Mouse (Mus musculus) ES-Bruce4 (cell line): ENCODE measurements around the gene A4galt. TPM values are rescaled to one million over a fixed set of nuclear protein-coding genes. Genes with fewer than 3 reads are reported as not detected.
A peak's percentile ranks its signal among the peaks of the same experiment; 100 is the strongest.
"Not testable (repeated sequence)": the region's sequence is repeated elsewhere in the genome, so short reads cannot be mapped to it uniquely, and the experiment has no call there.

ENCODE experiments used
- H3K27ac ChIP-seq: 2 replicates; pipeline ENCODE4 v1.5.1; 2012; ENCODE audit warnings: low read length, inconsistent platforms; ENCODE audit not compliant: insufficient read depth
- H3K27me3 ChIP-seq: 2 replicates; pipeline ENCODE4 v1.6.1; 2012; ENCODE audit warnings: mild to moderate bottlenecking, low read length, inconsistent platforms; ENCODE audit not compliant: control insufficient read depth, poor library complexity, insufficient read depth, severe bottlenecking
- H3K36me3 ChIP-seq: 2 replicates; pipeline ENCODE4 v1.6.1; 2012; ENCODE audit warnings: inconsistent platforms, mild to moderate bottlenecking, low read length, moderate library complexity; ENCODE audit not compliant: control insufficient read depth, poor library complexity, insufficient read depth, severe bottlenecking
- H3K4me1 ChIP-seq: one replicate; pipeline ENCODE4 v1.8.1; 2011; ENCODE audit warnings: low read length; ENCODE audit not compliant: control insufficient read depth, insufficient read depth
- H3K4me3 ChIP-seq: 2 replicates; pipeline ENCODE4 v1.5.1; 2011; ENCODE audit warnings: low read depth, mild to moderate bottlenecking, low read length
- H3K9ac ChIP-seq: 2 replicates; pipeline ENCODE4 v1.6.1; 2012; ENCODE audit warnings: low read depth, mild to moderate bottlenecking, inconsistent platforms; ENCODE audit not compliant: poor library complexity, severe bottlenecking
- H3K9me3 ChIP-seq: replicated peaks from 2 replicates; pipeline ENCODE4 v1.6.1; 2012; ENCODE audit warnings: mild to moderate bottlenecking, low read length, inconsistent platforms; ENCODE audit not compliant: control insufficient read depth, poor library complexity, insufficient read depth, severe bottlenecking
- CTCF ChIP-seq: IDR thresholded peaks from one replicate; pipeline ENCODE4 v1.8.1; 2011; ENCODE audit warnings: low read depth, low read length
- EP300 ChIP-seq: IDR thresholded peaks from 2 replicates; pipeline ENCODE4 v1.6.1; 2011; ENCODE audit warnings: low read depth, low read length; ENCODE audit not compliant: insufficient read depth
- POLR2A ChIP-seq: IDR thresholded peaks from one replicate; pipeline ENCODE4 v1.8.1; 2011; ENCODE audit warnings: low read length; ENCODE audit not compliant: insufficient read depth
- polyA plus RNA-seq: library from polyadenylated mRNA; stranded (reverse); fragments of >200 nt; gene quantifications from 2 replicates; pipeline ENCODE4 v1.2.4, GENCODE M21; 2011; ENCODE audit warnings: low read depth; ENCODE audit not compliant: missing spikeins, insufficient read depth, insufficient read length

Gene A4galt
- polyA plus RNA-seq, 1 experiment = 38.1 TPM

DNA sequence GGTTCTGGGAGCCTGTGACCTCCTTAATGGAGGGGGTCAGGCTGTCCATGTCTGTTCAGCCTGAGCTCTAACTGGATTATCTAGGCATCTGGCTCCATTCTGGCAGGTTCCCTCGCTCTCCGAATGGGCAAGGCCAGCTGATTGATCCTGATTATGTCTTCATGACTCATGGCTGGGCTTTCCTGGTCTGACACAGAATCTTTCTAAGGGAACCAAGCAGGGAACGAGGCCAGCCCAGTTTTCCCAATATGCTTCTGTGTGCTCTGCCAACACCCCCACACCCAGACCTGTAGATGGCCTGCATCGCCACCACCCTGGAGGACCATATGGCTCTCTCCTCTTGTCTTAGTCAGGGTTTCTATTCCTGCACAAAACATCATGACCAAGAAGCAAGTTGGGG lies 25.9 kb upstream of the A4galt start:
- no peak overlapping the region for H3K4me3 ChIP-seq
- no peak overlapping the region for H3K9ac ChIP-seq
- no peak for TF ChIP-seq EP300
- TF ChIP-seq CTCF = no peak
- no peak for TF ChIP-seq POLR2A
- H3K9me3 ChIP-seq = no peaks in the 10 kb centered on the region
- H3K4me1 ChIP-seq = peaks cover 2% of the 10 kb centered on the region
- H3K36me3 ChIP-seq = no peaks in the 10 kb centered on the region
- H3K27me3 ChIP-seq = no peaks in the 10 kb centered on the region
- no peak overlapping the region for H3K27ac ChIP-seq

GRCm38 (mm10) chr15:83274237-83274636 lies 22.7 kb upstream of the A4galt start:
- H3K36me3 ChIP-seq, H3K4me3 ChIP-seq, H3K4me1 ChIP-seq, H3K9ac ChIP-seq, H3K27ac ChIP-seq, H3K27me3 ChIP-seq, H3K9me3 ChIP-seq: not testable (repeated sequence)

DNA sequence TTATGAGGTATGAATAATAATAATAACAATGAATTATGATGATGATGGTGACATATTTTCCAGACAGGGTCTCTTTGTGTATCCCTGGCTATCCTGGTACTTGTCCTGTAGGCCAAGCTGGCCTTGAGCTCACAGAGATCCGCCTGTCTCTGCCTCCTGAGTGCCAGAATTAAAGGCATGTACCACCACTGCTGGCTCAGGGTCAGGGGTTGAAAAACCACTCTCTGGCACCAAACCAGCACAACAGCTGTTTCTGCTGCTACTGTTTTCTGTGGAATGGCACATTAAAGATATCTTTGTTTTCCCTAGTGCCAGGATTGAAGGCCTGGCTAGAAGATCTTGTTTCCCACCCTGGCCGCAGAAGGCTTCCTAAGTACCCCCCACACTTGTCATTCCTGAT lies 21.4 kb upstream of the A4galt start:
- H3K4me3 ChIP-seq = no peak overlapping the region
- no peak overlapping the region for H3K27ac ChIP-seq

GRCm38 (mm10) chr15:83271221-83271620 lies 19.6 kb upstream of the A4galt start:
- H3K9me3 ChIP-seq, H3K27me3 ChIP-seq, H3K4me1 ChIP-seq, H3K36me3 ChIP-seq: not testable (repeated sequence)
- Histone ChIP-seq H3K27ac (0 out of 2 replicates have a peak overlapping the region, but pooled peaks have one; percentile 57), H3K9ac (peak overlapping the region; percentile 63), H3K4me3 (peak overlapping the region; percentile 50)
- peak; percentile 49; the same call in 1 of the 2 replicates for TF ChIP-seq EP300

More for the DNA sequence above, 21.4 kb upstream of the A4galt start:
- Histone ChIP-seq H3K36me3 (no peaks in the 10 kb centered on the region), H3K9me3 (no peaks in the 10 kb centered on the region), H3K4me1 (peaks cover 2% of the 10 kb centered on the region), H3K27me3 (no peaks in the 10 kb centered on the region), H3K9ac (no peak overlapping the region)
- no peak for TF ChIP-seq CTCF
- TF ChIP-seq EP300 = no peak
- no peak for TF ChIP-seq POLR2A

- not testable (repeated sequence) for H3K4me3 ChIP-seq, H3K27ac ChIP-seq, H3K27me3 ChIP-seq, H3K36me3 ChIP-seq, H3K9ac ChIP-seq, H3K4me1 ChIP-seq, H3K9me3 ChIP-seq
These were observed 18.4 kb upstream of the A4galt start for GRCm38 (mm10) chr15:83269985-83270384.

- not testable (repeated sequence) for H3K4me1 ChIP-seq, H3K4me3 ChIP-seq, H3K27ac ChIP-seq, H3K36me3 ChIP-seq, H3K9ac ChIP-seq, H3K9me3 ChIP-seq, H3K27me3 ChIP-seq
These were observed 16.9 kb upstream of the A4galt start for GRCm38 (mm10) chr15:83268428-83268827.

DNA sequence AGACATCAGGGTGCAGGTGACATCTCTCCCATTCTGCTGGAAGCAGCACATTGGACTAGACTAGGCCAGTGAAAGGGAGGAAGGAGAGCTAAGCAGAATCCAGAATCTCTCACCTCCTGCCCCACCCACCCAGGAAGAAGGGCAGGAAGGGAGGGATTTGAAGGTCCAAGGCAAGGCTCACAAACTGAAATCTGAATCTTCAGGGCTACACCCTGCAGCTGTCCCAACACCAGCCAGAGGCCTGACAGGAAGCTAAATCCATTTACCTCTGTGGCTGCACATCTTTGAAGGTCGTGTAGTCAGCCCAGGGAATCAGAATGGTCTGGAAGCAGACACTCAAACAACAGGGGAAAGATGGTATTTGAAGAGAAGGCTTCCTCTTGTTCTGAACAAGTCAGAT lies 13.7 kb upstream of the A4galt start:
- Histone ChIP-seq H3K27ac (peak overlapping the region; percentile 77), H3K9me3 (no peaks in the 10 kb centered on the region), H3K36me3 (no peaks in the 10 kb centered on the region), H3K27me3 (no peaks in the 10 kb centered on the region), H3K9ac (no peak overlapping the region), H3K4me3 (no peak overlapping the region), H3K4me1 (no peaks in the 10 kb centered on the region)
- TF ChIP-seq EP300 = peak; percentile 70; the same call in 1 of the 2 replicates
- TF ChIP-seq CTCF = no peak
- TF ChIP-seq POLR2A = no peak
